Mouse (Mus musculus) heart, adult 18-20 months (tissue): ENCODE measurements at regions not wholly inside any gene's neighbourhood (a gene's known extent, or its start where the extent isn't known, plus 50 kb on each side); places are given as distances from the start of the nearest gene placed in this dataset.
"Not testable (repeated sequence)": the region's sequence is repeated elsewhere in the genome, so short reads cannot be mapped to it uniquely, and the experiment has no call there.

Source experiments
- DNase-seq, 2 experiments: peaks; one replicate each; pipeline ENCODE4 v3.0.0; 2021 to 2022; ENCODE audit warnings: mixed read lengths in 1 of 2

- DNase-seq, result not testable (repeated sequence)
Observed at GRCm38 (mm10) chr13:16490680-16491079, 479.0 kb downstream of the Inhba start.

GRCm38 (mm10) chr13:16498052-16498451 is 486.4 kb downstream of the Inhba start:
- no peak for DNase-seq

- no peak for DNase-seq
Observed at GRCm38 (mm10) chr13:16512876-16513275, 501.2 kb downstream of the Inhba start.

- DNase-seq, result no peak
Observed at GRCm38 (mm10) chr13:16515195-16515594, 503.5 kb downstream of the Inhba start.

GRCm38 (mm10) chr13:16529036-16529435 is 517.4 kb downstream of the Inhba start:
- no peak for DNase-seq

- DNase-seq, result no peak
Observed at GRCm38 (mm10) chr13:16543771-16544170, 532.1 kb downstream of the Inhba start.

- DNase-seq, result no peak
Observed at GRCm38 (mm10) chr13:16550060-16550459, 538.4 kb downstream of the Inhba start.

GRCm38 (mm10) chr13:16564988-16565387 is 553.3 kb downstream of the Inhba start:
- DNase-seq, result no peak

- no peak for DNase-seq
Observed at GRCm38 (mm10) chr13:16574069-16574468, 562.4 kb downstream of the Inhba start.

GRCm38 (mm10) chr13:16586286-16586685 is 574.6 kb downstream of the Inhba start:
- DNase-seq, result no peak

GRCm38 (mm10) chr13:16619755-16620154 is 608.1 kb downstream of the Inhba start:
- DNase-seq, result no peak

GRCm38 (mm10) chr13:16626584-16626983 is 614.9 kb downstream of the Inhba start:
- no peak for DNase-seq

GRCm38 (mm10) chr13:16633445-16634092 is 621.9 kb downstream of the Inhba start:
- DNase-seq, result no peak

GRCm38 (mm10) chr13:16636251-16636650 is 624.6 kb downstream of the Inhba start:
- DNase-seq, result no peak

- no peak for DNase-seq
Observed at GRCm38 (mm10) chr13:16641611-16642449, 630.2 kb downstream of the Inhba start.

- no peak for DNase-seq
Observed at GRCm38 (mm10) chr13:16642450-16642994, 630.9 kb downstream of the Inhba start.

- no peak for DNase-seq
Observed at GRCm38 (mm10) chr13:16645311-16645710, 633.7 kb downstream of the Inhba start.

- DNase-seq, result no peak
Observed at GRCm38 (mm10) chr13:16646056-16646455, 634.4 kb downstream of the Inhba start.

- no peak for DNase-seq
Observed at GRCm38 (mm10) chr13:16646649-16647048, 635.0 kb downstream of the Inhba start.

- DNase-seq, result no peak
Observed at GRCm38 (mm10) chr13:16656110-16656509, 644.5 kb downstream of the Inhba start.

- DNase-seq, result no peak
Observed at GRCm38 (mm10) chr13:16659894-16660293, 648.2 kb downstream of the Inhba start.

- no peak for DNase-seq
Observed at GRCm38 (mm10) chr13:16668652-16669051, 657.0 kb downstream of the Inhba start.

- no peak for DNase-seq
Observed at GRCm38 (mm10) chr13:16669281-16669680, 657.6 kb downstream of the Inhba start.
